Mouse (Mus musculus): ENCODE measurements around the gene Tnfrsf13b. TPM values are rescaled to one million over a fixed set of nuclear protein-coding genes. Genes with fewer than 3 reads are reported as not detected.

Tnfrsf13b gene
- polyA plus RNA-seq (2012; ENCODE audit: insufficient read depth, insufficient read length, missing spikeins) = 42.2 and 43.2 TPM in 2 replicates

GRCm38 (mm10) chr11:61126606-61127355, at the start of gene Tnfrsf13b:
Gene Tnfrsf13b (plus strand): TSS chr11:61126755.
- peaks cover 7% of the 10 kb centered on the region for H3K4me1 ChIP-seq (ENCODE audit: control insufficient read depth, insufficient read depth, low read length)
- H3K27ac ChIP-seq (ENCODE audit: insufficient read depth, low read depth, low read length) = no peak within 1 kb of the TSS
- TF ChIP-seq POLR2A (IDR thresholded peaks at IDR 0.05; ENCODE audit: borderline replicate concordance, low read depth, low read length) (no peak), CTCF (IDR thresholded peaks at IDR 0.05; ENCODE audit: low read depth, low read length) (no peak)
- H3K4me3 ChIP-seq (ENCODE audit: insufficient read depth, low read length) = no peak within 1 kb of the TSS

- TF ChIP-seq POLR2A (IDR thresholded peaks at IDR 0.05; ENCODE audit: borderline replicate concordance, low read depth, low read length) (no peak), CTCF (IDR thresholded peaks at IDR 0.05; ENCODE audit: low read depth, low read length) (no peak)
- H3K27ac ChIP-seq (ENCODE audit: insufficient read depth, low read depth, low read length) = no peak overlapping the region
- H3K4me3 ChIP-seq (ENCODE audit: insufficient read depth, low read length) = no peak overlapping the region
- no peaks in the 10 kb centered on the region for H3K4me1 ChIP-seq (ENCODE audit: control insufficient read depth, insufficient read depth, low read length)
Observed at GRCm38 (mm10) chr11:61081624-61082023, 44.9 kb upstream of the Tnfrsf13b start.

- Histone ChIP-seq H3K27ac (ENCODE audit: insufficient read depth, low read depth, low read length) (no peak overlapping the region), H3K4me3 (ENCODE audit: insufficient read depth, low read length) (no peak overlapping the region), H3K4me1 (ENCODE audit: control insufficient read depth, insufficient read depth, low read length) (no peaks in the 10 kb centered on the region)
- TF ChIP-seq POLR2A (IDR thresholded peaks at IDR 0.05; ENCODE audit: borderline replicate concordance, low read depth, low read length) (no peak), CTCF (IDR thresholded peaks at IDR 0.05; ENCODE audit: low read depth, low read length) (no peak)
Observed at GRCm38 (mm10) chr11:61090195-61090594, 36.4 kb upstream of the Tnfrsf13b start.

- H3K4me3 ChIP-seq (ENCODE audit: insufficient read depth, low read length) = no peak overlapping the region
- H3K27ac ChIP-seq (ENCODE audit: insufficient read depth, low read depth, low read length) = no peak overlapping the region
- H3K4me1 ChIP-seq (ENCODE audit: control insufficient read depth, insufficient read depth, low read length) = no peaks in the 10 kb centered on the region
- no peak for TF ChIP-seq POLR2A (IDR thresholded peaks at IDR 0.05; ENCODE audit: borderline replicate concordance, low read depth, low read length)
- TF ChIP-seq CTCF (IDR thresholded peaks at IDR 0.05; ENCODE audit: low read depth, low read length) = no peak
Observed at GRCm38 (mm10) chr11:61091192-61091591, 35.4 kb upstream of the Tnfrsf13b start.

- Histone ChIP-seq H3K4me1 (ENCODE audit: control insufficient read depth, insufficient read depth, low read length) (no peaks in the 10 kb centered on the region), H3K27ac (ENCODE audit: insufficient read depth, low read depth, low read length) (no peak overlapping the region), H3K4me3 (ENCODE audit: insufficient read depth, low read length) (no peak overlapping the region)
- TF ChIP-seq CTCF (IDR thresholded peaks at IDR 0.05; ENCODE audit: low read depth, low read length) = peak; percentile 53
- TF ChIP-seq POLR2A (IDR thresholded peaks at IDR 0.05; ENCODE audit: borderline replicate concordance, low read depth, low read length) = no peak
Observed at GRCm38 (mm10) chr11:61091642-61092262, 34.8 kb upstream of the Tnfrsf13b start.

GRCm38 (mm10) chr11:61098046-61098445, 28.5 kb upstream of the Tnfrsf13b start:
- TF ChIP-seq POLR2A (IDR thresholded peaks at IDR 0.05; ENCODE audit: borderline replicate concordance, low read depth, low read length) (no peak), CTCF (IDR thresholded peaks at IDR 0.05; ENCODE audit: low read depth, low read length) (no peak)
- H3K27ac ChIP-seq (ENCODE audit: insufficient read depth, low read depth, low read length) = no peak overlapping the region
- H3K4me1 ChIP-seq (ENCODE audit: control insufficient read depth, insufficient read depth, low read length) = no peaks in the 10 kb centered on the region
- no peak overlapping the region for H3K4me3 ChIP-seq (ENCODE audit: insufficient read depth, low read length)

- no peak overlapping the region for H3K4me3 ChIP-seq (ENCODE audit: insufficient read depth, low read length)
- TF ChIP-seq CTCF (IDR thresholded peaks at IDR 0.05; ENCODE audit: low read depth, low read length) = no peak
- no peak for TF ChIP-seq POLR2A (IDR thresholded peaks at IDR 0.05; ENCODE audit: borderline replicate concordance, low read depth, low read length)
- H3K27ac ChIP-seq (ENCODE audit: insufficient read depth, low read depth, low read length) = no peak overlapping the region
- H3K4me1 ChIP-seq (ENCODE audit: control insufficient read depth, insufficient read depth, low read length) = 0 out of 2 replicates have a peak, but pooled peaks cover 3% of the 10 kb centered on the region
Observed at GRCm38 (mm10) chr11:61102397-61103339, 23.9 kb upstream of the Tnfrsf13b start.

GRCm38 (mm10) chr11:61104241-61104901, 22.2 kb upstream of the Tnfrsf13b start:
- Histone ChIP-seq H3K4me3 (ENCODE audit: insufficient read depth, low read length) (no peak overlapping the region), H3K27ac (ENCODE audit: insufficient read depth, low read depth, low read length) (no peak overlapping the region), H3K4me1 (ENCODE audit: control insufficient read depth, insufficient read depth, low read length) (peaks cover 16% of the 10 kb centered on the region)
- no peak for TF ChIP-seq POLR2A (IDR thresholded peaks at IDR 0.05; ENCODE audit: borderline replicate concordance, low read depth, low read length)
- TF ChIP-seq CTCF (IDR thresholded peaks at IDR 0.05; ENCODE audit: low read depth, low read length) = peak; percentile 96

- Histone ChIP-seq H3K4me3 (ENCODE audit: insufficient read depth, low read length) (no peak overlapping the region), H3K4me1 (ENCODE audit: control insufficient read depth, insufficient read depth, low read length) (peaks cover 28% of the 10 kb centered on the region), H3K27ac (ENCODE audit: insufficient read depth, low read depth, low read length) (peak overlapping the region; percentile 46)
- no peak for TF ChIP-seq CTCF (IDR thresholded peaks at IDR 0.05; ENCODE audit: low read depth, low read length)
- no peak for TF ChIP-seq POLR2A (IDR thresholded peaks at IDR 0.05; ENCODE audit: borderline replicate concordance, low read depth, low read length)
Observed at GRCm38 (mm10) chr11:61108911-61109361, 17.6 kb upstream of the Tnfrsf13b start.

All from bone marrow macrophage, adult 2 months (primary cell).